Comparison of ENCODE assay signal across 24 mouse cellular contexts in genomic region chr19:12720463-12720862, GRCm38 (mm10). TPM values are rescaled to one million over a fixed set of nuclear protein-coding genes. Genes with fewer than 3 reads are reported as not detected.
DNase-seq lines count a peak whose midpoint lies in the region; ATAC-seq and TF ChIP-seq lines count a peak whose summit lies in the region.
"Had no signal": no experiment of that assay in that cellular context is flagged by ENCODE, and none has a peak within 500 bp of the region (broad histone marks: within the 10 kb centered on the region; RNA-seq: fewer than 3 reads in every experiment).

No protein-coding gene starts in this region.

- H3K36me3 ChIP-seq in kidney, adult 2 months (ENCODE audit: control insufficient read depth, insufficient read depth, low read length), result peaks cover 8% of the 10 kb centered on the region
- H3K36me3 ChIP-seq in heart, embryonic 11.5 days (ENCODE audit: control insufficient read depth, insufficient read depth, low read length), result no peaks in the 10 kb centered on the region
- H3K36me3 ChIP-seq: G1E had no signal

- H3K4me1 ChIP-seq in kidney, adult 2 months (ENCODE audit: control insufficient read depth, insufficient read depth, low read length), result no peaks in the 10 kb centered on the region
- no peaks in the 10 kb centered on the region for H3K4me1 ChIP-seq in heart, embryonic 11.5 days (ENCODE audit: control insufficient read depth, insufficient read depth, low read length)

- no peak overlapping the region for H3K4me2 ChIP-seq in heart, embryonic 11.5 days

- ATAC-seq in heart, embryonic 11.5 days (replicated peaks; ENCODE audit: insufficient number of reproducible peaks, low FRiP score, low TSS enrichment), result no peak
- ATAC-seq: activated CD4-positive, CD25-positive, alpha-beta regulatory T cell, adult 4 months; CD4-positive, CD25-positive, alpha-beta regulatory T cell, adult 4 months; Patski had no signal

- H3K27ac ChIP-seq in kidney, adult 2 months (ENCODE audit: insufficient read depth, low read depth, low read length), result no peak overlapping the region
- no peak overlapping the region for H3K27ac ChIP-seq in heart, embryonic 11.5 days (ENCODE audit: low read depth, low read length)

- H3K9me3 ChIP-seq in heart, embryonic 11.5 days (replicated peaks; ENCODE audit: control insufficient read depth, low read length), result no peaks in the 10 kb centered on the region
- H3K9me3 ChIP-seq: G1E had no signal

- peak; percentile 7 for DNase-seq in kidney, adult 11 months
- DNase-seq in kidney, postnatal 10 days, result no peak
- DNase-seq in kidney, adult 2 months, result peak; percentile 65
- no peak for DNase-seq in kidney, adult 9 months
- DNase-seq in 416B (ENCODE audit: low read depth), result peak; percentile 25
- DNase-seq: adrenal gland, adult 2 months; adrenal gland, adult 8-10 months; adrenal gland, postnatal 10 days; adrenal gland, postnatal 14 days; adrenal gland, postnatal 25 days; adrenal gland, postnatal 36 days; B cell, adult 2 months; cerebellum, adult 11 months; cerebellum, adult 11-12 months; cerebellum, adult 18-20 months; cerebellum, adult 2 months had no signal

- TF ChIP-seq CTCF in kidney, adult 2 months (conservative IDR thresholded peaks at IDR 0.05; ENCODE audit: insufficient read depth, insufficient read length, low read depth, low read length), result no peak

- H3K4me3 ChIP-seq in kidney, adult 2 months (ENCODE audit: insufficient read depth, low read depth, low read length), result no peak overlapping the region
- H3K4me3 ChIP-seq in heart, embryonic 11.5 days (ENCODE audit: low read depth, low read length), result no peak overlapping the region

- 44% methylated on average over 2 of the region's 2 CpGs for WGBS in kidney, adult 2 months
- WGBS in heart, embryonic 11.5 days (ENCODE audit: insufficient replicate concordance), result 56% methylated on average over 2 of the region's 2 CpGs

- no peak for TF ChIP-seq POLR2A in kidney, adult 2 months (IDR thresholded peaks at IDR 0.05; ENCODE audit: low read depth, low read length)

- no peak overlapping the region for H3K9ac ChIP-seq in heart, embryonic 11.5 days (ENCODE audit: low read depth, low read length)

- H3K27me3 ChIP-seq in kidney, adult 2 months (replicated peaks; ENCODE audit: control insufficient read depth, insufficient read depth, low read length), result no peaks in the 10 kb centered on the region
- H3K27me3 ChIP-seq in heart, embryonic 11.5 days (ENCODE audit: control insufficient read depth, insufficient read depth, low read length), result no peaks in the 10 kb centered on the region
- H3K27me3 ChIP-seq: CH12.LX, Patski had no signal

RNA-seq across cellular contexts. Expression of gene Keg1, which starts 24.9 kb away (rescaled TPM):
- 1,454 and 1,674 TPM in 2 replicates for polyA plus RNA-seq in kidney, adult 2 months (2012; rRNA removed)
- not detected in 2 replicates for polyA plus RNA-seq in heart, embryonic 11.5 days (2014; fragmentation: Nextera tagmentation; extraction: Ambion mirVana)
- polyA plus RNA-seq: activated CD4-positive, CD25-positive, alpha-beta regulatory T cell, adult 4 months; adrenal gland, adult 2 months; brain, embryonic 14.5 days; C2C12; CD4-positive, CD25-positive, alpha-beta regulatory T cell, adult 4 months; cerebellum, adult 2 months; G1E had no signal

RNA-seq across cellular contexts. Expression of gene Olfr1443, which starts 42.6 kb away (rescaled TPM):
- polyA plus RNA-seq in kidney, adult 2 months (2012; rRNA removed), result not detected in 2 replicates
- polyA plus RNA-seq in heart, embryonic 11.5 days (2014; fragmentation: Nextera tagmentation; extraction: Ambion mirVana), result not detected in 2 replicates
- polyA plus RNA-seq: activated CD4-positive, CD25-positive, alpha-beta regulatory T cell, adult 4 months; adrenal gland, adult 2 months; brain, embryonic 14.5 days; C2C12; CD4-positive, CD25-positive, alpha-beta regulatory T cell, adult 4 months; cerebellum, adult 2 months; G1E; Patski had no signal

RNA-seq across cellular contexts. Expression of gene Cntf, which starts 45.0 kb away (rescaled TPM):
- polyA plus RNA-seq in kidney, adult 2 months (2012; rRNA removed), result 2.9 and 3.6 TPM in 2 replicates
- polyA plus RNA-seq in heart, embryonic 11.5 days (2014; fragmentation: Nextera tagmentation; extraction: Ambion mirVana), result 0.48 and 0.54 TPM in 2 replicates
- polyA plus RNA-seq: adrenal gland, adult 2 months had no signal

RNA-seq across cellular contexts. Expression of gene Olfr1442, which starts 50.2 kb away (rescaled TPM):
- polyA plus RNA-seq in kidney, adult 2 months (2012; rRNA removed), result 0.11 and 0.16 TPM in 2 replicates
- polyA plus RNA-seq in heart, embryonic 11.5 days (2014; fragmentation: Nextera tagmentation; extraction: Ambion mirVana), result not detected in 2 replicates
- polyA plus RNA-seq: activated CD4-positive, CD25-positive, alpha-beta regulatory T cell, adult 4 months; adrenal gland, adult 2 months; brain, embryonic 14.5 days; C2C12; CD4-positive, CD25-positive, alpha-beta regulatory T cell, adult 4 months; cerebellum, adult 2 months; G1E; Patski had no signal

Comparison
In these comparisons a context has a peak if more than half of its experiments do, and no peak if none do; other contexts are left out.
1. DNase-seq: peak in kidney, adult 11 months (single experiment), kidney, adult 2 months (single experiment) and 416B (single experiment); none in kidney, postnatal 10 days (single experiment) and kidney, adult 9 months (single experiment).
2. RNA of gene Keg1, which starts 24.9 kb away (polyA plus RNA-seq): 1,454 to 1,674 TPM in kidney, adult 2 months; not detected in heart, embryonic 11.5 days; every median in the first group is over 1,000 times any median in the second.